Mouse (Mus musculus) hematopoietic stem cell, adult 5-6 weeks (primary cell): Measurements from ENCODE around the gene Smtnl2. TPM values are rescaled to one million over a fixed set of nuclear protein-coding genes. Genes with fewer than 3 reads are reported as not detected.
A peak's percentile ranks its signal among the peaks of the same experiment; 100 is the strongest.

Experiments used
- ATAC-seq, 2 experiments: fragments of 125-278 bp in 1 of 2; replicated peaks in 1 of 2; 2 replicates each; pipeline ENCODE4 v1.8.0; 2016 to 2017; ENCODE audit warnings: inconsistent platforms in 2 of 2, mild to moderate bottlenecking in 2 of 2, moderate number of reproducible peaks in 2 of 2, low read depth in 1 of 2, moderate TSS enrichment in 1 of 2; ENCODE audit not compliant: low FRiP score in 2 of 2, poor library complexity in 2 of 2, severe bottlenecking in 2 of 2, insufficient read depth in 1 of 2, low TSS enrichment in 1 of 2
- total RNA-seq: library from RNA; stranded (forward); fragments of 172-1452, 232-1000 nt; gene quantifications from 2 replicates; pipeline ENCODE4 v1.2.3, GENCODE M21; 2017

Smtnl2 gene
- total RNA-seq, 1 experiment from 2014 or later: 0.35 TPM

DNA sequence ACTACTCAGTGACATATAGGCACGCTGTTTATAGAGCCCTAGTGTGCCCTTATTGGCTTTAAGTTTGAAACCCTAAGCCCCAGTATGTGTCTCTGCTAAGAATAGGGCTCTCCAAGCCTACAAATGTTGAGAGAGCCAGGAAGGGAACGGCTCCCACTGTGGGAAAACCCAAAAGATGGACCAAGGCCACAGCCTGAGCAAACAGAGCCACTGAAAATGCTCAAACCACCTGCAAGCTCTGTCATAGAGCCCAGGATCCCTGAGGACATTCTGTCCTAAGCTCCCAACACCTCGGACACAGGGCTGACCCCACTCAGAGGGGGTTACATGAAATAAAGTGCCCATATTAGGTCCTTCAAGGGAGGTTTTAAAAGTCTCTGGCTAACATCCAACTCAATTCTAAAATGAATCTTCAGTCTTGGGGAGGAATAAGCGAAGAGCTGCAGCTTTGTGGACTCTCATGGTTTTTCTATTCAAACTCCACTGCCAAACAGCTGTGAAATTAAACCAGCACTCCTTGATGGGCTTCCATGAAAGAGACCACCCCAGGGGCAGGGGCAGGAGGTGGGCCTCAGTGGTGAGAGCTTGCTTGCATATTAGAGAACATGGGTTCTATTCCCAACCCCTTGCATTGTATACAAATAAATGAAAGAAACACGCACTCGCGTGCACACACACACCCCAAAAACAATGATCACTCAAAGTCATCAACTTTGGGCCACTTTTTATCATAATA, 21.9 kb downstream of the Smtnl2 start:
- ATAC-seq: no peak

DNA sequence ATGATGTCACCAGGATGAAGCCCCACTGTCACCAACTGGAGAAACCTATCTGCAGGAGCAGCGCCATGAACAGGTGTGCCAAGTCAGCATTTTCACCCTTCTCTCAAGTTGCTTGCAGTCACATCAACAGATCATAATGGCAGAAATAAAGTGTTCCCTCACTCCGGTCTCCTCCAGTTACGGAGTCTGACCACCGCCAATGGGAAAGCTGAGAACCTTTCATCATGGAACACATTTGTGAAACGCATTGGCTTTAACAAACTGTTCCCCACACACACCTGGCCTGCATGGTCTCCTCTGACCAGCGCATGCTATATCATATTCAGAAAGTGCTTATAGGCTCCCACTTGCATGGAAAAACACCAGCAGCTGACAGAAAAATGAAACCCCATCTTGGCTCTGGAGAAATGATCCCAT, 23.4 kb downstream of the Smtnl2 start:
- ATAC-seq: no peak

DNA sequence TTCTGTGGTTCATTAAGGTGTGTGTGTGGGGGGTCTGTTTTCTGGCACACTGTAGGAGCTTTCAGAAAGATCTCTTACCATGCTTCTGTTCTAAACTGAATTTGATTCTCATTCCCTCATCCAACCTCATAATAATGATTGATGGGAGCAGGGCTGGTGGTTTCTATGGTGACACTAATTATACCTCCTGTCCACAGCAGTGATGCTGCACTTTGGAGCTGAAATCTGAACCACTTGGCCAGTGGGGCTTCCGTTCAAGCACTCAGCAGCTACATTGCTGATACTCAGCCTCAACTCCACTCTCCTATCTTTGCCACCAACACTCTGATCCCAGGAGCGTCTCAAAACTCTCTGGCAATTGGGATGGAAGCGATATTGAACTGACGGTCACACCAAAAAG, 32.2 kb downstream of the Smtnl2 start:
- ATAC-seq: no peak

DNA sequence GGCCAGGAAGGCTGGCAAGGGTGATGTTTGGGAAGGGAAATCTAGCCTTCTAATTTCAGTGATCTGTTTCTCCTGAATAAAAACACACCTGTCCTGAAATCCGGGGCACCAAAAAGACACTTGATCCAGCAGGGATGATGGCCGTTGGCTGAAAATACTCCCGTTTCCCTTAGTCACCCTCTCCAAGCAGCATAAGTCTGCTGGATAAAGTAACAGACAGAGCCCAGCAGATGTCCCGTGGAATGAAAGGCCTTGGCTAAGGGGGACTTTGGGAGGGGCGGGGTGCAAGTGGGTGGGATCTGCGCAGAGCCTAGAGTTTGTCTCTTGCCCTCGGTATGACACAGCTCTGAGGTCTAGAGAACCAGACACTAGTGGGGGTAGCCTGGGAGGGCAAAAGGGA, 33.3 kb downstream of the Smtnl2 start:
- ATAC-seq: no peak

DNA sequence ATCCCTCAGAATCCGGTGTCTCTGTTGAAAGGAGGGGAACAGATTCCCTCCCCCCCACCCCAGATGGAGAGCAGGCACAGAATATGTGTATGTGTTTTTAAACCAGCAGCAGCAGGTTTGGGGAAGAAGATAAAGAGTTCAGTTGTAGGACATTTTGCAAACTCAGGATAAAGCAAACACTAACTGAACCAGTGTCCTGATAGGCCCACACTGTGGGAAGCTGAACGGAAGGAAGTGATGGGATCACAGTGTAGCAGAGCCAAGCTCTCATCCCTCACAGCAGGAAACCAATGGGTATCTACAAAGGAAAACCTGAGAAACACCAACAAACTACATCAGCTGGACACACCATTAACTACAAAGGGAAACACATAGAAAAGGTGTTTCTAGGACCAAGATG, 35.0 kb downstream of the Smtnl2 start:
- no peak for ATAC-seq

DNA sequence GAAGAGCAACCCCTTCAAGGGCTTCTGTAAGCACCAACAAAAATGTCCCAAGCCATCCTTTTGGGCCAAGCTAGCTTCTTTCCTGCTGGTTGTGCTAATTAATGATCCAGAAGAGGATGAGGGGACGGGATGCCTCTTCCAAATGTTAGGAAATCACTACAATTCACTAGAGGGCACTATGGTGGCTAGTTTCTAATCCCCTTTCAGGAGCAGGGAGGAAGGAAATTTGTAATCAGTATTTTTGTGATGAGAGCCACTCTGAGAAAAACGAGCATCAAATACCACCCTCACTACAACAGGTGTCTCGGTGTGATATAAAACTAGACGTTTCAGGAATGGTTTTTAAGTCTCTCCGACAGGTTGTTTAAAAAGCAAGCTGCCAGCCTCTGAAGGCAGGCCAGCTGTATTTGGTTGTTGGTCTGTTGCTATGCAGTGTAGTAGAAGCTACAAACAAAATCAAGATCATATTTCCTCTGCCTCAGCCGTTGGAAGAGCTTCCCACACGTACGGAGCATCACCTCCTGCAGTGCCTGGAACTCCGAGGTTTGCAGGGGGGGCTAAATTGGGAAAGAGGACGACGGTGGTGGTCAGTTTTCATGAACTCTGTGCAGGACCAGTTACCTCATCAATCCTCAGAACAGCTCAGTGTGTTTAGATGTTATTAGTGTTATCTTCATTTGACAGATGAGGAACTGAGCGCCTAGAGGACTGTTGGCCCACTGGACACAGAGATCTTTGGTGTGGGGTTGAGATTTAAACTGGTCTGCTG, 41.4 kb downstream of the Smtnl2 start:
- ATAC-seq: no peak

DNA sequence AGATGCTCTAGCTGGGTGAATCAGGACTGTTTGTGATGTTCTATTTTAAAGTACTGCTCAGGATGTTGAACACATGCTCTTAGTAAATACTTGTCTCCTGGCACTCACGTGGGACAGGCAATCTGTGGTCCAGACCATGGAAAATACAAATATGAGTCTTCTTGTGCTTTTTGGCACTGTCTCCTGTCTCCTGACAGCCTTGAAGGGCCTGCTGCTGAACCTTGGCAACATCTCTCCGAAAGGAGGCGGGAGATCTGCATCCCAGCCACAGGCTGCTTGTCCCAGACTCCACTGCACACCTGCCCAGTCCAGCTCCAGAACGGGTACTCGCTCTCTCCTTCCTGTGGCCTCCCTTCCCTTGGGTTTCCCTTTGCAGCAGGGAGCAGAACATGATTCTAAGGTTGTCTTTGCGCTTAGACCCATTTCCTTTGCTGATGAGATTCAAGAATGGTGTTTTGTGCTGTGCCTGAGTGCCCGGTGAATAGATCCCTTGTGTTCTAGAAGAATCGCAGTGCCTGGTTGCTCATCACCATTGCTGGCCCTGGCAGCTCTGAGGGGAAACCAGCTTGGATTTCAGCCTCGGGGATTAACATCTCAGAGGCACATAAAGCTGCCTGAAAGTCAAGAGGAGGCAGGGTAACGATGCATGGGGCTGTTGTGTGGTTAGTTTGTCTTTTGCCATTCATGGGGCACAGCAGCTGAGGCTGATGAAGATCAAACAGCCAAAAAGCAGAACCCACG, 43.4 kb downstream of the Smtnl2 start:
- no peak for ATAC-seq

DNA sequence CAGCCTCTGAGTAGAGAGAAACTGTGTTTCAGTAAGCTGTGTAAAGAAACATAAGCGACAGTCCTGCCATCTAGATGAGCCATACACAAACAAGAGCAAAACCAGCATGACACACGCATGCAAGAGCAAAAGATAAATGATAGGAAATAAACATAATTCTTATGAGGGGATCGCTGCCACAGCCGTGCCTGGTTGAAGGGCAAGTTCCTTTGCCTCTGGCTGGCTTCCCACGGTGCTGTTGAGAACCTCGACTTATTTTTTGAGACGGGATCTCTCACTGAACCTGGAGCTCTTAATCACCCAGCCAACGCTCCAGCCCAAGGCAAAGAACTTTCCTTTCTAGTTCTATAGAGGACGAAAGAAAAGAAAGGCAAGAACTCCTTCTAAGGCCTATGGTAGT, 45.4 kb downstream of the Smtnl2 start:
- no peak for ATAC-seq

DNA sequence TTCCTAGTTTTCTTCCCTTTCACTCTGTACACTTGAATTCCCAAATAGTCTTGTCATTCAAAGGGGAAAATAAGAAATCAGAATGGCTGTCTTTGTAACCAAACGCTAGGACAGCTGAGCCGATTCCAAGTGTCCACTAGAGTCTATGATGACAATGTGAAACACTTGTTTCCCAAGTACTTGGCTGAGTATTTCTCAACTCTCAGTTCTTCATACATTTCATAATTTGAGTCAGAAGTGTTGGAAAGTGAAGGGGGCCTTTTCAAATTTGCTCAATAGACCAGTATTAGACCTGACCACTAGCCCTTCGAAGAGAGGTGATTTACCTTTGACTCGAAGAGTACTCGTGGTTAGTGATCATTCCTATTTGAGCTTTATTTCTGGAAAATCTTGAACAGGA, 47.0 kb downstream of the Smtnl2 start:
- no peak for ATAC-seq

DNA sequence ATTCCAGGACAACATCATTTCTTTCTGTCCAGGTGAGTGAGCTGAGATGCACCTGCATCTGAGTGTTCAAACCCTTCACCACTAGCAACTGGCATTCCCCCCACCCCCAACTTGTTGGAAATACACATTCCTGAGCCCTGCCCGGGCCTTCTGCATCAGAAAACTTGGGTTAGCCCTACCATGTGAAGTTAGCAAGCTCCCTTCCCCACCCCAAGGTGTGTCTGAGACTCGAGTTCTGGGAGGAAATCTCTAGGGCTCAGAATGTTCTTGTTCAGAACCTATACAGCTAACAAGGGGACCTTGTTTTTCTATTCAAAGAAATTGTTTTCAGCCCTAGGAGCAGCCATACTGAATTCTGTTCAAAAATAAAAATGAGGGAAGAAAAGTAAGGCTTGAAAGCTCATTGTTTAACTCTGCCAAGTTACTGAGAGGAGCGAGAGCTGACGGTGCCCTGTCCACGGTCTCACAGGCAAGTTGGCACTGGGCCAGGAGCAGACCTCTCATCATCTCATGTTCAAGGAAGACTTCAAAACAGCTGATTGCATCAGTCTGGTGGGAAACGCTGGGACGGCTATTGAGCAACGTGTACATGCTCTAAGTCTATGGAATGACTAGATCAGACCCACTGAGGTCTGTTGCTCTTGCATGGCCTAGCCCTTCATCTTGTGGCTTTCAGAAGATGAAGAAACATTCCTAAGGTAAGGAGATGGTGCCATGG, 47.8 kb downstream of the Smtnl2 start:
- no peak for ATAC-seq

DNA sequence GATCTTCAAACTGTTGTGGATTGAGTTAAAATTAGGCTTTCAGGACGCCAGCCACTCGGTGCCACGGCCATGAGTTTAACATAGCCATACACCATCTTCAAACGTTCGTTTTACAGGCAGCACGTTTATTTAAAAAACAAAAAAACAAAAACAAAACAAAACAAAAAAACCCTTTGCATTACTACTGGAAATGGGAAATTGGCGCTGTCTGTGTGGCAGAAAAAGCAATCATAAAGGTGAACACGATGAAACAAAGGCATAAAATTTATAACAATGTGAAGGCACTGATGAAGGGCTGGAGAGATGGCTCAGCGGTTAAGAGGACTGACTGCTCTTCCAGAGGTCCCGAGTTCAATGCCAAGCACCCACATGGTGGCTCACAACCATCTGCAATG, 49.2 kb downstream of the Smtnl2 start, which contains the start of gene Tekt1:
TSS of gene Tekt1 (minus strand) at position 96 of the 395 bp plus-strand sequence.
- no peak for ATAC-seq

DNA sequence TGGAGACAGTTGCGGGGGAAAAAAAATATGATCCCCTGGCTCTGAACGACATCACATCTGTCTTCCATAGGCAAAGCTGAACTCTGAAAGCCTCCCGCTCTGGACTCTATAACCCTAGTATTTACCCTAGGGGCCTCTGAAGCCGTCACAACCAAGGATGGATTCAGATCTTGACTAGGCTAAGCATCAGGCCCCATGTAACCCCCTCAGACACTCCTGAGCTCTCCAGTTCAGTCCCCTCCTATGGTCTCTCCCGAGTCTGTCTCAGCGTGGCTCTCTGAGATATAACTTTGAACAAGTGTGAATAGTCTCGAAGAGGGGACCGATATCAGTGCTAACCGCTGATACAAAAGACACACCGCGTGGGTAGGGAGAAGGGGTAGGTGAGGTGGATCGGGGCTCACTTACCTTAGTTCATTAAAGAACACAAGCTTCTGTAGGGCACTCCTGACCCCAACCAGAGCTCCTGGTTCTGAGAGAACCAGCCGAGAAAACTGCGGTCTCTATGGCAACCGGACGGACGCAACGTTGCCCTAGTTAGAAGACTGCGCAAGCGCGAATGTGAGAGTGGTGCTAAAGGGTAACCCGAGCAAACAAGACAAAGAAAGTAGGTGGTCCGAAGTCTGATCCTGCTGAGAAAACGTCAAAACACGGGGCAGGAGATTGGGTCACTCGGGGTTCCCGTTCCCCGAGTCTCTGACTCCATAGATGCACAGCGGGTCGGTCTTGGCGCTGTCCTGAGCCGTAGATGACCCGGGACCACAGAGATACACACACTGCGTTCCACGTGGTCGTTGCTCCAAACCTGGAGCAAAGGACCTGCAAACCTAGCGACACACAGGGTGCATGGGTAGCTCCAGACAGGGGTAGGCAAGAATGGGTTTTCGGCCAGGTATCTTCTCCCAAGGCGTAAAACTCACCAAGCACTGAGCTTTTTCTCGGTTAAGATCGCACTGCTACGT, 49.8 kb downstream of the Smtnl2 start:
- peak; percentile 62 to 76 for ATAC-seq

DNA sequence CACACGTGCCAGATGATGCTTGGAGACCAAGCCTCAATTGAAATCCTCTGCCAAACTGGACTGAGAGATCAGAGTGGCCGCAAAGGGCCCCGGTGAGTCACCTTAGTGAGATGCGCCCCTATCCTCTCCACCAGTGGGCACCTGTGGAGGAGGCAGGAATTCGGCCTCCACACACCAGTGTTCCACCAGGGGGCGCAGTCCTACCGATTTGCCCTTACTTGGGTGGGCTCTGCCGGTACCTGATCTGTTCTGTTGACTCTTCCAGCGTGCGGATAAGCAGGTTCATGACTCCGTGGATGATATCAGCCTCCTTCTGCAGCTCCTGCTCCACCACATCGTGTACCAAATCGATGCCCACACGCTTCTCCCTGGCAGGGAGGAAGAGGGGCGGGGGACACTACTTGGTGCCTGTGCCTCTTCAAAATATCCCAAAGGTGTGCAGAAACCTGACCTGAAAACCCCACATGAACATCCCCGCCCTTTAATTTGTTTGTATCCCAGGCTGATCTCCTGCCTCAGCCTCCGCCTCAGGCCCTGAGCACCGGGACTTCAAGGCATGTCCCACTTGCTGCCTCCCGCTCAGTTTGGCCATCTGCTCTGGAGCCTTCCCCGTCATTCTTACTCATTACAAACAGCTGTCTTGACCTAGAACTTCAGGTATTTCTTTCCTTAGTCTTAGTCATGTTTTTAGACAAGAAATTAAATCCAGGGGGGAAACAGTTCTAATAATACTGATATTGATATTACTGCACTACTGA, 56.4 kb downstream of the Smtnl2 start:
- ATAC-seq: peak; percentile 71 to 92; a peak in 3 of 4 replicates

DNA sequence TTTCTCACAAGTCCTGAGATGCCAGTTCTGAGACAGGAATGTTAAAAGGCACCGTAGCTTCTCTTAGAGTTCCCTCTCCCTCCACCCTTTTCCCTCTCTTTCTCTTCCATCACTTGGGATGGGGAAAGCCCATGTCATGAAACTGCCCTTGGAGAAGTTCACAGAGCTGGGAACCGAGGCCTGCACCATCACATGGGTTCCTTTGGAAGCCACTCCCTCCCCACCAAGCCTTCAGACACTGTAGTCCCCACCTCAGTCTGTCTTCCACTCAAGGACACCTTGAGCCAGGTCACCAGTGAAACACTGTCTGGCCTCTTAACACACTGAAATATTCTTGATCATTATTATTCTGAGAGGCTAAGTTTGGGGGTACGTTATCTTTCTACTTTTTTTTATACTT, 58.3 kb downstream of the Smtnl2 start:
- no peak for ATAC-seq

DNA sequence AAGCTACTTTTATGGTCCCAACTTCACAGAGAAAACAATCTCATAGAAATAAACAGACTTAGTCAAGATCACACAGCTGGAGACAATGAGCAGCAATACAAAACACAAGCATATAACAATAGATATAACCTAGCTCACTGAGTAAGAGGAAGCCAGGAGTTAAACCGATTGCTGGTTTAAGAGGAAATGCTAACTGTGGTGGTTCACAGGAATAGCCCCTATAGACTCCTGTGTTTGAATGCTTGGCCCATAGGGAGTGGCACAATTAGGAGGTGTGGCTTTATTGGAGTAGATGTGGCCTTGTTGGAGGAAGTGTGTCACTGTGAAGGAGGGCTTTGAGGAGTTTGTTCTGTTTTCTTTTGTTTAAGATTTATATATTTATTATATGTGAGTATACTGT, 59.2 kb downstream of the Smtnl2 start:
- ATAC-seq: no peak

DNA sequence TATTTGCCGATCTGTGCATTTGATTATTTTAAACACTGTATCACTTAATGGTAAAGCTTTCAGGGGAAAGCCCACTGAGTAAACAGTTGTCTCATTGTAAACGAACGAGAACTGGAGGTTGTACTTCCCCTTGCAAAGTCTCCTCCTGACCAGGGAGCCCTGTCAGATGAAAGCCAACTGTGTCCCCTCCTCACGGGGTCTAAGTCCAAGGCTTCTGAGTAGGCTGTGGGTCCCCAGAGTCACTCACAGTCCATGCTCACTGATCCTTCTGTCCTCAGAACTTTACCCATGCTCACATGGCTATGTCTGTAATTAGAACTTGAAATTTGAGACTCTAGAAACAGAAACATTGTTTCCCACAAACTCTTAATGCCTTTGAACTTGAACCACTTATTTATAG, 61.9 kb downstream of the Smtnl2 start:
- ATAC-seq: no peak
